Mouse (Mus musculus) testis, postnatal 10 days (tissue): ENCODE results near the gene Ubac2.
A peak's percentile ranks its signal among the peaks of the same experiment; 100 is the strongest.
"Not testable (repeated sequence)": the region's sequence is repeated elsewhere in the genome, so short reads cannot be mapped to it uniquely, and the experiment has no call there.

Experiments
- DNase-seq: peaks from one replicate; pipeline ENCODE4 v3.0.0; 2021; ENCODE audit warnings: low spot score

Gene Ubac2

GRCm38 (mm10) chr14:121878176-121878858, at the start of gene Ubac2:
TSS of gene Ubac2 (plus strand) at chr14:121878620.
- DNase-seq = peak; percentile 99

GRCm38 (mm10) chr14:121829816-121830442, 48.5 kb upstream of the Ubac2 start:
- no peak for DNase-seq

- DNase-seq = no peak
Measured at GRCm38 (mm10) chr14:121833001-121833520, 45.4 kb upstream of the Ubac2 start.

- no peak for DNase-seq
Measured at GRCm38 (mm10) chr14:121838161-121838560, 40.3 kb upstream of the Ubac2 start.

GRCm38 (mm10) chr14:121840217-121840616, 38.2 kb upstream of the Ubac2 start:
- DNase-seq = no peak

- no peak for DNase-seq
Measured at GRCm38 (mm10) chr14:121844486-121844885, 33.9 kb upstream of the Ubac2 start.

- no peak for DNase-seq
Measured at GRCm38 (mm10) chr14:121851231-121851630, 27.2 kb upstream of the Ubac2 start.

GRCm38 (mm10) chr14:121852531-121852930, 25.9 kb upstream of the Ubac2 start:
- no peak for DNase-seq

GRCm38 (mm10) chr14:121865162-121865561, 13.3 kb upstream of the Ubac2 start:
- DNase-seq = peak; percentile 86

- no peak for DNase-seq
Measured at GRCm38 (mm10) chr14:121866574-121866973, 11.8 kb upstream of the Ubac2 start.

- no peak for DNase-seq
Measured at GRCm38 (mm10) chr14:121869111-121869510, 9.3 kb upstream of the Ubac2 start.

- no peak for DNase-seq
Measured at GRCm38 (mm10) chr14:121872760-121873159, 5.7 kb upstream of the Ubac2 start.

- no peak for DNase-seq
Measured at GRCm38 (mm10) chr14:121873172-121873571, 5.2 kb upstream of the Ubac2 start.

- no peak for DNase-seq
Measured at GRCm38 (mm10) chr14:121873646-121874045, 4.8 kb upstream of the Ubac2 start.

GRCm38 (mm10) chr14:121876190-121876589, 2.2 kb upstream of the Ubac2 start:
- not testable (repeated sequence) for DNase-seq

- no peak for DNase-seq
Measured at GRCm38 (mm10) chr14:121876860-121877259, 1.6 kb upstream of the Ubac2 start.

GRCm38 (mm10) chr14:121877640-121878039, 780 bp upstream of the Ubac2 start:
- no peak for DNase-seq

- no peak for DNase-seq
Measured at GRCm38 (mm10) chr14:121878859-121879206, 413 bp downstream of the Ubac2 start.

- DNase-seq = no peak
Measured at GRCm38 (mm10) chr14:121879266-121879840, 933 bp downstream of the Ubac2 start.

GRCm38 (mm10) chr14:121881211-121881610, 2.8 kb downstream of the Ubac2 start:
- no peak for DNase-seq

- DNase-seq = peak; percentile 81
Measured at GRCm38 (mm10) chr14:121884150-121884797, 5.9 kb downstream of the Ubac2 start.

- DNase-seq = no peak
Measured at GRCm38 (mm10) chr14:121893747-121894146, 15.3 kb downstream of the Ubac2 start.
